Mouse (Mus musculus) left cerebral cortex, adult 18-20 months (tissue): ENCODE results near the gene Akt1. TPM values are rescaled to one million over a fixed set of nuclear protein-coding genes. Genes with fewer than 3 reads are reported as not detected.

Experiments
- DNase-seq, 2 experiments: peaks; one replicate each; pipeline ENCODE4 v3.0.0; 2021 to 2022; ENCODE audit warnings: low spot score in 2 of 2, mixed read lengths in 1 of 2
- total RNA-seq, 2 experiments: library from RNA; stranded (reverse); gene quantifications; 2 replicates each; pipeline ENCODE4 v1.2.3; 2021

The Akt1 gene
- total RNA-seq, 2 experiments from 2014 or later: 161 to 169 TPM

- no peak for DNase-seq
Measured at GRCm38 (mm10) chr12:112663716-112664115, 11.0 kb downstream of the Akt1 start.

GRCm38 (mm10) chr12:112663303-112663702 lies 11.4 kb downstream of the Akt1 start:
- DNase-seq: no peak

GRCm38 (mm10) chr12:112661851-112662250 lies 12.8 kb downstream of the Akt1 start:
- no peak for DNase-seq

GRCm38 (mm10) chr12:112661327-112661605 lies 13.4 kb downstream of the Akt1 start:
- no peak for DNase-seq

GRCm38 (mm10) chr12:112660576-112661326 lies 13.9 kb downstream of the Akt1 start:
- no peak for DNase-seq

GRCm38 (mm10) chr12:112659109-112659508 lies 15.6 kb downstream of the Akt1 start:
- peak; percentile 64 to 75 for DNase-seq

GRCm38 (mm10) chr12:112658619-112659018 lies 16.1 kb downstream of the Akt1 start:
- DNase-seq: peak; percentile 45 to 62

- no peak for DNase-seq
Measured at GRCm38 (mm10) chr12:112654076-112654475, 20.6 kb downstream of the Akt1 start.

- peak; percentile 84 to 91 for DNase-seq
Measured at GRCm38 (mm10) chr12:112653157-112653824, 21.4 kb downstream of the Akt1 start.

GRCm38 (mm10) chr12:112651778-112652439 lies 22.8 kb downstream of the Akt1 start:
- no peak for DNase-seq

GRCm38 (mm10) chr12:112648081-112648480 lies 26.6 kb downstream of the Akt1 start:
- DNase-seq: no peak

GRCm38 (mm10) chr12:112646139-112646538 lies 28.5 kb downstream of the Akt1 start:
- no peak for DNase-seq

- DNase-seq: peak; percentile 46 to 55
Measured at GRCm38 (mm10) chr12:112644855-112645506, 29.7 kb downstream of the Akt1 start.

GRCm38 (mm10) chr12:112644180-112644854 lies 30.4 kb downstream of the Akt1 start, which contains the start of gene Siva1:
Siva1 (plus strand) TSS chr12:112644679.
- DNase-seq: peak; percentile 98 to 99

- DNase-seq: no peak
Measured at GRCm38 (mm10) chr12:112643126-112643525, 31.6 kb downstream of the Akt1 start.

- DNase-seq: no peak
Measured at GRCm38 (mm10) chr12:112639526-112639925, 35.2 kb downstream of the Akt1 start.

- no peak for DNase-seq
Measured at GRCm38 (mm10) chr12:112633686-112634085, 41.0 kb downstream of the Akt1 start.

- DNase-seq: no peak
Measured at GRCm38 (mm10) chr12:112632907-112633306, 41.8 kb downstream of the Akt1 start.

- DNase-seq: no peak
Measured at GRCm38 (mm10) chr12:112632084-112632777, 42.5 kb downstream of the Akt1 start.

- DNase-seq: no peak
Measured at GRCm38 (mm10) chr12:112631472-112631871, 43.2 kb downstream of the Akt1 start.
